Mouse (Mus musculus) intestine, embryonic 16.5 days (tissue): ENCODE measurements around the gene Cdc25b. TPM values are rescaled to one million over a fixed set of nuclear protein-coding genes. Genes with fewer than 3 reads are reported as not detected.

Experiments used
- ATAC-seq: fragments of 200-750 bp; cut with Nextera tagmentation; 2 replicates; pipeline ENCODE4 v1.8.0; 2017; ENCODE audit warnings: moderate TSS enrichment, moderate library complexity
- H3K27ac ChIP-seq: fragments of 300-500 bp; sonication (generic); 2 replicates; pipeline ENCODE4 v1.5.1; 2014; ENCODE audit warnings: mild to moderate bottlenecking, low read length
- H3K27me3 ChIP-seq: fragments of 300-500 bp; sonication (generic); replicated peaks from 2 replicates; pipeline ENCODE4 v1.6.1; 2014; ENCODE audit warnings: low read length, control low read depth, mixed read lengths; ENCODE audit not compliant: control insufficient read depth, insufficient read depth
- H3K36me3 ChIP-seq: fragments of 300-500 bp; sonication (generic); 2 replicates; pipeline ENCODE4 v1.6.1; 2014; ENCODE audit warnings: low read length, control low read depth; ENCODE audit not compliant: control insufficient read depth, insufficient read depth
- H3K4me1 ChIP-seq: fragments of 300-500 bp; sonication (generic); 2 replicates; pipeline ENCODE4 v1.6.1; 2014; ENCODE audit warnings: low read length, control low read depth, mixed read lengths; ENCODE audit not compliant: control insufficient read depth, insufficient read depth
- H3K4me2 ChIP-seq: fragments of 300-500 bp; sonication (generic); 2 replicates; pipeline ENCODE4 v1.6.1; 2014; ENCODE audit warnings: low read depth, low read length, control low read depth
- H3K4me3 ChIP-seq: fragments of 300-500 bp; sonication (generic); 2 replicates; pipeline ENCODE4 v1.5.1; 2014; ENCODE audit warnings: mild to moderate bottlenecking, low read length
- H3K9ac ChIP-seq: fragments of 300-500 bp; sonication (generic); 2 replicates; pipeline ENCODE4 v1.6.1; 2014; ENCODE audit warnings: low read depth, low read length
- H3K9me3 ChIP-seq: fragments of 300-500 bp; sonication (generic); 2 replicates; pipeline ENCODE4 v1.6.1; 2016; ENCODE audit warnings: low read length, control low read depth; ENCODE audit not compliant: control insufficient read depth
- WGBS: fragments of 180-500 bp; shearing (Covaris S2); extraction: QIAGEN DNeasy Blood & Tissue Kit; methylation state at CpG from one replicate; pipeline ENCODE4 v1.1.7; 2014; 5-methylcytosine and 5-hydroxymethylcytosine counted together
- polyA plus RNA-seq: library from polyadenylated mRNA; unstranded; fragments of >200 nt; fragmentation: Nextera tagmentation; extraction: Ambion mirVana; gene quantifications from 2 replicates; pipeline ENCODE4 v1.2.1, GENCODE M21; 2015

Cdc25b gene
- polyA plus RNA-seq, 1 experiment from 2014 or later, result 46.4 TPM

- Histone ChIP-seq H3K36me3 (peaks cover 16% of the 10 kb centered on the region), H3K9ac (no peak overlapping the region), H3K4me2 (no peak overlapping the region), H3K27me3 (no peaks in the 10 kb centered on the region), H3K4me1 (no peaks in the 10 kb centered on the region), H3K4me3 (no peak overlapping the region), H3K9me3 (no peaks in the 10 kb centered on the region), H3K27ac (no peak overlapping the region)
- no peak for ATAC-seq
- 88% methylated on average over 7 of the region's 7 CpGs for WGBS
Measured at GRCm38 (mm10) chr2:131242929-131243328, 56.2 kb downstream of the Cdc25b start.

Other genes starting within 250 kb of the Cdc25b start
- 6.9 and 8.6 TPM in 2 replicates for gene Gfra4, start 143.9 kb upstream of the Cdc25b start, polyA plus RNA-seq
- gene Adam33, start 123.1 kb upstream of the Cdc25b start, polyA plus RNA-seq, result 5.3 TPM in 2 replicates
- gene Siglec1, start 100.2 kb upstream of the Cdc25b start, polyA plus RNA-seq, result 0.29 and 0.37 TPM in 2 replicates
- 8.3 and 8.4 TPM in 2 replicates for gene Hspa12b, start 59.7 kb upstream of the Cdc25b start, polyA plus RNA-seq
- not detected in 2 replicates for gene Gm11037, start 53.5 kb upstream of the Cdc25b start, polyA plus RNA-seq
- 138 and 160 TPM in 2 replicates for gene 1700037H04Rik, start 26.9 kb upstream of the Cdc25b start, polyA plus RNA-seq
- gene Cenpb, start 6.9 kb upstream of the Cdc25b start, polyA plus RNA-seq, result 9.5 and 9.7 TPM in 2 replicates
- 3.1 and 3.6 TPM in 2 replicates for gene Spef1, start 333 bp downstream of the Cdc25b start, polyA plus RNA-seq
- 27.2 and 30.7 TPM in 2 replicates for gene Ap5s1, start 20.1 kb downstream of the Cdc25b start, polyA plus RNA-seq
- gene Mavs, start 47.1 kb downstream of the Cdc25b start, polyA plus RNA-seq, result 31.9 and 38.1 TPM in 2 replicates
- 20.4 and 25.6 TPM in 2 replicates for gene Pank2, start 75.5 kb downstream of the Cdc25b start, polyA plus RNA-seq
- gene Rnf24, start 165.9 kb downstream of the Cdc25b start, polyA plus RNA-seq, result 1.7 and 2.3 TPM in 2 replicates